Mouse (Mus musculus): ENCODE data around the gene Cdkn1c.

- TF ChIP-seq CTCF (conservative IDR thresholded peaks at IDR 0.05; ENCODE audit: low read length) (no peak), NANOG (IDR thresholded peaks at IDR 0.05; ENCODE audit: borderline replicate concordance, low read length) (no peak), POU5F1 (IDR thresholded peaks at IDR 0.05; ENCODE audit: borderline replicate concordance, low read length) (no peak)
These were observed 15.0 kb downstream of the Cdkn1c start for GRCm38 (mm10) chr7:143445651-143446460.

Measured in E14TG2a.4 (cell line).